Mouse (Mus musculus): ENCODE results near the gene Mapkapk3. TPM values are rescaled to one million over a fixed set of nuclear protein-coding genes. Genes with fewer than 3 reads are reported as not detected.
"Not testable (repeated sequence)": the region's sequence is repeated elsewhere in the genome, so short reads cannot be mapped to it uniquely, and the experiment has no call there.

Gene Mapkapk3
- total RNA-seq, 2 experiments from 2014 or later: 2.2 to 2.3 TPM

DNA sequence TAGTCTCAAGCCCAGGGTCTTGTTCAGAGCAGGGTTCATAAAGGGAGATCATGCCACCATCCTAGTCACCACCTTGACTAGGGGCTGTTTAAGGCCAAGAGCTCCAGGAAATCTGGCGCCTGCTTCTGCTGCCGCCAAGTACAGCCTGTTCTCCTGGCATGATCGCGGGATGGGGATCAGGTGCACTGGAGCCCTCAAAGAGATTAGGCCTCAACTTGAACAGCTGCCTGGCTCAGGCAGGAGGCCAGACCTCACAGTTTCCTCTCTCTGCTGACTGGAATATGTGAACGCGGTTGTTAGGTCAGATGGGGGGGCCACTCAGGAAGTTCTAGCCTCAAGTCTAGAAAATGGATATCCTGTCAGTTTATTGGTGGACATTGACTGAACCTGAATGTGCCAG is 33.9 kb upstream of the Mapkapk3 start:
- Histone ChIP-seq H3K4me3 (no peak overlapping the region), H3K27ac (no peak overlapping the region)
- no peak for TF ChIP-seq CTCF (conservative IDR thresholded peaks at IDR 0.05)
- no peak for DNase-seq (ENCODE audit: low spot score in 2 of 2)

DNA sequence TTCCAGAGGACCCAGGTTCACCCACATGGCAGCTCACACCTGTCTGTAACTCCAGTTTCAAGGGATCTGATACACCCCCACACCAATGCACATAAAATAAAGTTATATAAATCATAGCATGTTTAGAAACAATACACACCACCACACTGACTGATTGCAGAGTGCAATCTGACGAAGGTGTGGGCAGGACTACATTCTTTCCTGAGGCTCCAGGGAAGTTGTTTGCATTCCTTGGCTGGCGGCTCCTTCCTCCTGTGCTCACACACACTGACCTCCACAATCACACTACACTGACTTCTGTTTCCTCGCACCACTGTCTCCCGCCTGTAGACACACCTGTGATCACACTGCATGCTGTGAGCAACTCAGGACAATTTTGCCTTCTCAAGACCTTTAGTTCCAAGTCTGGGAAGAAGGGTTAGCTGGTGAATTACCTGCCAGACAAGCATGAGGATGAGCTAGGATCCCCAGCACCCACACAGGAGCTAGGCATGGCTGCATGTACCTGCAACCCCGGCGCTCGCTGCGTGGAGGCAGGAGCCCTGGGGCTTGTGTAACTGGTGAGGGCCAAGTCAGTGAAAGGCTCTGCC is 32.9 kb upstream of the Mapkapk3 start:
- H3K4me3 ChIP-seq: no peak overlapping the region
- H3K27ac ChIP-seq: no peak overlapping the region
- no peak for DNase-seq (ENCODE audit: low spot score in 2 of 2)
- TF ChIP-seq CTCF (conservative IDR thresholded peaks at IDR 0.05): no peak

DNA sequence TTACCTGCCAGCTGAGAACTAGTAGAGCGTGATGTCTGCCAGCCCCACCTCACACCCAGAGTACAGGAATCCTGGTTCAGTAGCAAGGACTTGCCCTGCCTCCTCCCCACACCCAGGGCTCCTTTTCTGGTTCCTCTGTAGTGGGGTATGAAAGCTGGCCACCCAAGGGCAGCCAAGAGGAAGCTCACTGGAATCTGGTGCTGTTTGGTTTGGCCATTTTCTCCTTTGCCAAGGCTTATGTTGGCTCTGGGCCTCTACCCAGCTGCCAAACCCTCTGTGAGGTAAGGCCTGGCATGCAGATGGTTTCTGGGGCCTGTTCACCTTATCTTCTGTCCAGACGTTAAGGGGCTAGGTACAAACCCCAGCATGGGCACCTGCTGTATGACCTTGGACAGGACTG is 26.1 kb upstream of the Mapkapk3 start:
- Histone ChIP-seq H3K27ac (no peak overlapping the region), H3K4me3 (no peak overlapping the region)
- no peak for TF ChIP-seq CTCF (conservative IDR thresholded peaks at IDR 0.05)
- DNase-seq (ENCODE audit: low spot score in 2 of 2): no peak

DNA sequence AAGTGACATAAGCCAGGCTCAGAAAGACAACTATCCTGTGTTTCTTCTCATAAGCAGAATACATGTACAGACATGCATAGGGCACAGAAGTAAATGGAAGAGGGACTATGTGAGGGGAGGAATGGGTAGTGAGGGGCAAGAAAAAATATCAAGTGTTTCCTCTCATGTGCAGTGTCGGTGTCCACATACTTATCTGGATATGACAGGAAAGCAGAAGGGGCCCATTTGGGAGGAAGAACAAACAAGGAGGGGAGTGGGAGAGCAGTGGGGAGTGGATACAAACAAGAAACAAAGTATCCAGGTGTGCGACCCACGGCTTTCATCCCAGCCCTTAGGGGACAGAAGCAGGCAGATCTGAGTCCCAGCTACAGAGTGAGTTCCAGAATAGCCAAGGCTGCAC is 24.2 kb upstream of the Mapkapk3 start:
- DNase-seq (ENCODE audit: low spot score in 2 of 2): no peak
- Histone ChIP-seq H3K27ac (no peak overlapping the region), H3K4me3 (no peak overlapping the region)
- no peak for TF ChIP-seq CTCF (conservative IDR thresholded peaks at IDR 0.05)

DNA sequence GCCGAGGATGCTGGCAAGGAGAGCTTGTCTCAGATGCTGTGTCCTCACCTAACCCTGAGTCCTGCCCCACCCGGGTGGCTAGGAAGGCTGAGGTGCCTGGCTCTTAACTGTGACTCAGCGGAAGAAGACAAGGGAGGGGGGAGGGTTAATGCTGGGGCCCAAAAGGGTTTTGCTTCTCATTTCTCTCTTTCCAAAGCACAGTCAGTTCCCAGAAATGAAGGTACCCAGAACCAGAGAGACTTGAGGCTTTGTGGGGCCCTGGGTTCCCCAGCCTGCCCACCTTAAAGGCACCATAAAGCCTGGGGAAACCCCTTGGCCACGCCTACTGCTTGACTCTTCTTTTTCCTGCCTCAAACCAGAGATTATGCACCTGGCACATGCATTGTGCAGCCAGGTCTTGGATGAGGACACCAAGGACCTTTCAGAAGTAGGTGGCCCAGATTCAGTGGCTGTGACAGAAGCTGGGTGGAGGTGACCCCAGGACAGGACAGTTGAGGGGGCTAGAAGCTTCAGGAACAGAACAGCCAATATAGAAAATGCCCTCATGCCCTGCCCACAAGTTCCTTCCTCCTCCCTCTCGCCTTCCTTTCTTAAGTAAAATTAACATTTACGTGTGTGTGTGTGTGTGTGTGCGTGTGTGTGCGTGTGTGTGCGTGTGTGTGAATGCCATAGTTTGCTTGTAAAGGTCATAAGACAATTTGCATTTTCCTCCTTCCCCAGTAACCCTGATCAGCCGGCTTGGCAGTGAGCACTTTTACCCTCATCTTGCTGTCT is 23.3 kb upstream of the Mapkapk3 start:
- no peak overlapping the region for H3K4me3 ChIP-seq
- no peak for DNase-seq (ENCODE audit: low spot score in 2 of 2)
- no peak overlapping the region for H3K27ac ChIP-seq
- TF ChIP-seq CTCF (conservative IDR thresholded peaks at IDR 0.05): no peak

DNA sequence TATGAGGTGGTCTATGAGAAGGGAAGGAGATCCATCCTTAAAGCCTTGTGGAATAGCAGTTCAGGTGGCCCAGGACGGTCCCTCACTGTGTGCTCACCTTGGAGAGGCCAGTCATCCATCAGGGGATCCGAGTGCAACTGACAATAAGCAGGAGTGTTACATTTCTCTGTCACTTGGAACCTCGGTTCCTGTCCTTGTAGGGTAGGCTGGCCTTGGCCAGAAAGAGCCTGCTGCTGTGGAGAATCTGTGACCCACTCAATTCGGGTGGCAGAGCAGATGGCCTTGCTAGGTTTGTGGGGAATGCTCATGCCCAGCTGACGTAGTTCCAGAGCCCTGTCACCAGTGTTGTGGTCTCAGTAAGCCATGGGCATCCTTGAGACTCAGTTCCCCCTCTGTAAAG is 19.9 kb upstream of the Mapkapk3 start:
- Histone ChIP-seq H3K4me3 (no peak overlapping the region), H3K27ac (no peak overlapping the region)
- DNase-seq (ENCODE audit: low spot score in 2 of 2): no peak
- no peak for TF ChIP-seq CTCF (conservative IDR thresholded peaks at IDR 0.05)

DNA sequence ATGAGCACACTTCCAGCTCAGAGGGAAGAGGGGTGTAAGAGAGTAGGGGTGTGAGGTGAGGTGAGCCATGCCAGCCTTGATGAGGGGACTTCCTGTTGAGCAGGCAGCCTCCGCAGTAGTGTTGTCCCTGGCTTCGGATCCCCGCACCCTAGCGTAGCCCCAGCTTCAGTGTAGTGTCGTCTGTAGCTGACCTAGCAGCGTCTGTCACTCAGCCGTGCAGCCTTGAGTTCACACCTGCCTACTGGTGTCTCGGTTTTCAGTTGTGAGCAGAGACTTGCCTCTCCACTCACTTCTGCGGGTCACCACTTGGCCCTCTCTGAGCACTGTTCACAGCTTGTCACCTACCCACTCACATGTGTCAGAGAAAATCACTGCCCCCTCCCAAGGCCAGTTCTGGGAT is 19.5 kb upstream of the Mapkapk3 start:
- Histone ChIP-seq H3K27ac (no peak overlapping the region), H3K4me3 (no peak overlapping the region)
- no peak for TF ChIP-seq CTCF (conservative IDR thresholded peaks at IDR 0.05)
- DNase-seq (ENCODE audit: low spot score in 2 of 2): no peak

DNA sequence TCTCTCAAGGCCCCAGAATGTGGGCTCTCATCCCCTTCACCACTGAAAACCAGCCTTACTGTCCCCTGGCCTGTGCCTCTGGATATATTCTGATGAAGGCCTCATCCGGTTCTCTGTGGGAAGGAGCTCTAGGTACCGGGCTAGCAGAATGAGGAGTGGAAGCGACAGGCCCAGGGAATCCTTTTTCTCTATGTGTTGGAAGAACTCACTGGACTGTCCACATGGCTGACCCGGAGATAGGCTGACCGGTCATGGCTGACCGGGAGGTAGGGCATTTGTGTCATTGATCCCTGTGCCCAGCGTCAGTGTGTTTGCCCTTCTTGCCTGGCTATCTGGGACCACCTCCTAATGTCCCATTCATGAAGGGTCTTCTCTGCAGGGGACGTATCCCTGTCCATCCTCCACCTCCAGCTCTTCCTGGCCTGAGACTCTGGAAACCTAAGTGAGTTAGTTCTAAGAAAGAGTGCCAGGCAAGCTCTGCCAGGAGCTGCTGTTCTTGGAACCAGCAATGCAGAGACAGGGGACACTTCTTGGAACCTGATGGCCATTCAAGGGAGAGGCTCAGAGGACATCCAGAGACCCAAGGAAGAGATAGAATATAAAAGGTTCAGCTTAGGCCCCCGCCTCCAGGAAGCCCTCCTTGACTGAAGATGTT is 18.8 kb upstream of the Mapkapk3 start:
- Histone ChIP-seq H3K4me3 (no peak overlapping the region), H3K27ac (no peak overlapping the region)
- no peak for TF ChIP-seq CTCF (conservative IDR thresholded peaks at IDR 0.05)
- DNase-seq (ENCODE audit: low spot score in 2 of 2): no peak

DNA sequence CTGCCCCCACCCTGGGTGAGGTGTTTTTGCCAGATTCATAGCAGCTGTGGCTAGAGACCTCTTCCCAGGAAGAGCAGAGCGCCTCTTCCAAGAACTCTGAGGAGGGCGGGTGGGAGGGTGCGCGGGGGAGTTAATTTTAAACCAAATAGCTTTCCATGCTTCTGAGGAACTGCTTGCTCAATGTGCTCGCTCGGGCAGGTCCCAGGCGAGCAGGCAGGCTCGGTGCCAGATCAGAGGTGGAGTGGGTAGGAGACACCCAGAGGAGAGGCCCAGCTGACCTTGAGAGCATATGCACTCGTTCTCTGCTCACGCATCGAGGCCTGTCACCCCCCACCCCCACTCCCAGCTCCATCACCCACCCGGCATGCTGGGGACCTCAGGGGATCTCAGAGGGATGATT is 18.2 kb upstream of the Mapkapk3 start:
- no peak for TF ChIP-seq CTCF (conservative IDR thresholded peaks at IDR 0.05)
- no peak for DNase-seq (ENCODE audit: low spot score in 2 of 2)
- no peak overlapping the region for H3K4me3 ChIP-seq
- H3K27ac ChIP-seq: no peak overlapping the region

DNA sequence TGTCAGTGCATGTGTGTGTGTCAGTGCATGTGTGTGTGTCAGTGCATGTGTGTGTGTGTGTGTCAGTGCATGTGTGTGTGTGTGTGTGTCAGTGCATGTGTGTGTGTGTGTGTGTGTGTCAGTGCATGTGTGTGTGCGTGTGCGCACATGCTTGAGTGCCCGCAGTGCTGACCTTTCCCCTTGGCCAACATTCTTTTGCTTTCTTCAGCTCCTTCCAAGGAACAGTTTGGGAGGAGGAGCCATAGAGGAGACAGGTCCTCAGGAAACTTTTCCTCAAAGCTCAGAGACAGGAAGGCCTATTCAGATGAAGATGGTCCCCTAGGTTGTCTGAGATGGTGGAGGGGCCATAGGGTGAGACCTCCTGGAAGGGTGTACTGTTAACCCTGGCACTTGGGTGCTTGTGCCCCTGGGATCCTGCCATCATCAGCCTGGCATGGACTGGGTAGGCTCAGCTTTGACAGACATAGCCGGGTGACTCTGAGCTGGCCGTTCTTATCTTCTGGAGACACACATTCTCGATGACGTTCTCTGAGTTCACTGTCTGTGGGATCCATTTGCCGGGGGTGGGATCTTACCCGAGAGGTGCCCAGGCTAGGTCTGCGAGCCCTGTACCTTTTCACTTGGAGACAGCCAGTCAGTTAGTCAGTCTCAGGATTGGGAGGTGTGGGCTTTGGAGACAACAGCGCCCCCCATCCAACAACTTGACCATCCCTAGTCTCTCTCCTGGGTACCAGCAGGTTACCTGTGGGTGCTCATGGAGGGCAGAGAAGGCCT is 17.6 kb upstream of the Mapkapk3 start:
- H3K27ac ChIP-seq: no peak overlapping the region
- TF ChIP-seq CTCF (conservative IDR thresholded peaks at IDR 0.05): no peak
- no peak for DNase-seq (ENCODE audit: low spot score in 2 of 2)
- H3K4me3 ChIP-seq: no peak overlapping the region

DNA sequence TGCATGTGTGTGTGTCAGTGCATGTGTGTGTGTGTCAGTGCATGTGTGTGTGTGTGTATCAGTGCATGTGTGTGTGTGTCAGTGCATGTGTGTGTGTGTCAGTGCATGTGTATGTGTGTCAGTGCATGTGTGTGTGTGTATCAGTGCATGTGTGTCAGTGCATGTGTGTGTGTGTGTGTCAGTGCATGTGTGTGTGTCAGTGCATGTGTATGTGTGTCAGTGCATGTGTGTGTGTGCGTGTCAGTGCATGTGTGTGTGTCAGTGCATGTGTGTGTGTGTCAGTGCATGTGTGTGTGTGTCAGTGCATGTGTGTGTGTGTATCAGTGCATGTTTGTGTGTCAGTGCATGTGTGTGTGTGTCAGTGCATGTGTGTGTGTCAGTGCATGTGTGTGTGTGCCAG is 17.0 kb upstream of the Mapkapk3 start:
- H3K27ac ChIP-seq; H3K4me3 ChIP-seq; DNase-seq (ENCODE audit: low spot score in 2 of 2): not testable (repeated sequence)

DNA sequence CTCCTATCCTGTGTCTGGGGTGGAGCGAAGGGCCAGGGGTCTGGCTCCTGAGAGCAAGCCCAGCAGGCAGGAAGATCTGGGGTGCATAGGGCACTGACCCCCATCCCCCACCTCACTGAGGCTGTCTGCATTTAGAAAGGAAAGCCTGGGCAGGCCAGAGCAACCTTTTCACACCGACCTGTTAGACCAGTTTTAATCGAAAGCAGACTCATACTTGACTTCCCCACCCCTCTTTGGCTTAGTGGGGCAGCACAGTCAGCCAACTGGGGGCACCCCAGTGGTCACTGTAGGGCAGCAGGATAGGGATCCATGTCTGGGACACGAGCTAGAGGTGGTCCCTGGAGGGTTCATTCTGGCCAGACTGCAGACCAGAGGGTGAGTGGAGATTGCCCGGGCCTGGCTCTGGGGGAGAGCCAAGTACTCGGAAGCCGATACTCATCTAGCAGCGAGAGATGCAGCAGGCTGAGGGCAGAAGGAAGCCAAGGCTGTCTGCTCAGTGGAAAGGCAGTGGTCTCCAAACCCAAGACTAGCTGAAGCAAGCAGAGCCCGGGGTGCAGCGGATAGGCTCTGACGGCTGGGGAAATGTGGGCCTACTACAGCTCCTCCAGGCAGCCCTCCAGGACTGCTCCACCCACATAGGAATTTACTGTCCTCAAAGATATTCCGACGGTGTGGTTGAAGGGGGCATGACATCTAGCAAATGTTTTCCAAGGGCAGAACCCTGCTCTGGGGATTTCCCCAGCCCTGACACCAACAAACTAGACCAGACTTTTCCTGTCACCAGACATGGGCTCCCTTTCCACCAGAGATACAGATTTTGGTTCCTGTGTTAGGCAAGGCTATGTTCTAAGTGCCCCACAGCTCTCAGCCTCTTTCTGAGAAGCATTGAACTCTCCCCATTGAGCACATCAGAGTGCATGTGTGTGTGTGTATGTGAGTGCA is 16.2 kb upstream of the Mapkapk3 start:
- H3K4me3 ChIP-seq: no peak overlapping the region
- no peak for TF ChIP-seq CTCF (conservative IDR thresholded peaks at IDR 0.05)
- H3K27ac ChIP-seq: no peak overlapping the region
- DNase-seq (ENCODE audit: low spot score in 2 of 2): no peak
